ENCODE assay signal across 8 mouse cellular contexts in the genomic region with DNA sequence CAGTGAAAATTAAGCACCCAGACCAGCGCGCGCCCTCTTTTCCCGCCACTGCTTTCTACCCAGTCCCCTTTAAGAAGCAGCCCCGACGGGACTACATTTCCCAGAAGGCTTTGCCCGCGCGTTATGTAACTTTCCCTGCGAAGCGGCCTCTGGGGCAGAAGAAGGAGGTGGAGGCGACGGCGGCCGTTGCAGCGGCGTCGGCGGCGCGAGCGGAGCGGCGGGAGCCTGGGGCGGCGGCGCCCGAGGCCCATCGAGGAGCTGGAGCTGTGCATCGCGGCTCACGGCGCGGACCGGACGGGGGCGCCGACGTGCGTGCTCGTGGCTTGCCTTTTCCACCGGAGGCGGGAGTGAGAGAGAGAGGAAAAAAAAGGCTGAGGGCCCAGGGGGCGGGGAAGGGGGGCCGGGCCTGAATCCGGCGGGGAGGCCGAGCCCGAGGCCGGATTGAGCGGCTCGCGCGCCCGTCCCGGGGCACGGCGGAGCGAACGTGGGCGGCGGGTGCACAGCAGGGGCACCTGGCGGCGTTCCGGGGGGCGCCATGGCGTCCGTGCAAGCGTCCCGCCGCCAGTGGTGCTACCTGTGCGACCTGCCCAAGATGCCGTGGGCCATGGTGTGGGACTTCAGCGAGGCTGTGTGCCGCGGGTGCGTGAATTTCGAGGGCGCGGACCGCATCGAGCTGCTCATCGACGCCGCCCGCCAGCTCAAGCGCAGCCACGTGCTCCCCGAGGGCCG. TPM values are rescaled to one million over a fixed set of nuclear protein-coding genes. Genes with fewer than 3 reads are reported as not detected.
DNase-seq lines count a peak whose midpoint lies in the region; ATAC-seq lines count a peak whose summit lies in the region.

A gene (plus strand): TSS at position 143 of the 729 bp plus-strand sequence.

- no peaks in the 10 kb centered on the region for H3K9me3 ChIP-seq in heart, embryonic 10.5 days
- H3K9me3 ChIP-seq in kidney, embryonic 15.5 days (replicated peaks): no peaks in the 10 kb centered on the region

- ATAC-seq in erythroblast, adult 5-6 weeks (replicated peaks; ENCODE audit: low FRiP score, poor library complexity, severe bottlenecking): peak; percentile 77
- peak; percentile 53 for ATAC-seq in kidney, embryonic 15.5 days (replicated peaks; ENCODE audit: low FRiP score)
- peak; percentile 64 for ATAC-seq in monocyte, adult 5-6 weeks (replicated peaks; ENCODE audit: insufficient number of reproducible peaks, low FRiP score, low TSS enrichment, poor library complexity, severe bottlenecking)

- peak within 1 kb of the TSS; percentile 95 for H3K27ac ChIP-seq in heart, embryonic 10.5 days
- peak within 1 kb of the TSS; percentile 98 for H3K27ac ChIP-seq in kidney, embryonic 15.5 days

- peak within 1 kb of the TSS; percentile 90 for H3K4me2 ChIP-seq in kidney, embryonic 15.5 days

- peak within 1 kb of the TSS; percentile 92 for H3K4me3 ChIP-seq in heart, embryonic 10.5 days
- H3K4me3 ChIP-seq in kidney, embryonic 15.5 days (replicated peaks): peak within 1 kb of the TSS; percentile 88

- H3K36me3 ChIP-seq in heart, embryonic 10.5 days: peaks cover 26% of the 10 kb centered on the region
- H3K36me3 ChIP-seq in kidney, embryonic 15.5 days: peaks cover 26% of the 10 kb centered on the region

- peak; percentile 92 to 94 for DNase-seq in B cell, adult 2 months
- DNase-seq in brain, adult 2 months (ENCODE audit: low read depth, low spot score): peak; percentile 98
- DNase-seq in heart, embryonic 10.5 days (ENCODE audit: low spot score): peak; percentile 97
- peak; percentile 92 for DNase-seq in liver
- DNase-seq in spleen, postnatal 4 days (ENCODE audit: low spot score in 2 of 2): peak; percentile 91 to 93

- under 1% methylated on average over 89 of the region's 90 CpGs for WGBS in heart, embryonic 10.5 days
- WGBS in kidney, embryonic 15.5 days: under 1% methylated on average over 78 of the region's 90 CpGs

- no peaks in the 10 kb centered on the region for H3K27me3 ChIP-seq in heart, embryonic 10.5 days (ENCODE audit: insufficient read depth, poor library complexity, severe bottlenecking)
- H3K27me3 ChIP-seq in kidney, embryonic 15.5 days: no peaks in the 10 kb centered on the region

- peak within 1 kb of the TSS; percentile 94 for H3K9ac ChIP-seq in kidney, embryonic 15.5 days

- peaks cover 58% of the 10 kb centered on the region for H3K4me1 ChIP-seq in heart, embryonic 10.5 days
- peaks cover 75% of the 10 kb centered on the region for H3K4me1 ChIP-seq in kidney, embryonic 15.5 days

RNA-seq across cellular contexts. Expression of the gene that starts here (rescaled TPM):
- 5.6 and 7.3 TPM in 2 replicates for total RNA-seq in erythroblast, adult 5-6 weeks (2015; ENCODE audit: low replicate concordance)
- total RNA-seq in erythroblast, adult 5-6 weeks (2017; ENCODE audit: low replicate concordance): 0.77 and 3.9 TPM in 2 replicates
- 14.9 and 27.0 TPM in 2 replicates for polyA plus RNA-seq in heart, embryonic 10.5 days (2016; fragmentation: Nextera tagmentation; extraction: Ambion mirVana)
- 21.4 and 24.1 TPM in 2 replicates for polyA plus RNA-seq in kidney, embryonic 15.5 days (2015; fragmentation: Nextera tagmentation; extraction: Ambion mirVana)
- 7.1 to 10.5 TPM (median 7.8 TPM) in 3 replicates for total RNA-seq in monocyte, adult 5-6 weeks (2017)

Comparison
In these comparisons a context has a peak if more than half of its experiments do, and no peak if none do; other contexts are left out.
1. Peak in every context shown above with its lines: DNase-seq, ATAC-seq, H3K4me3 ChIP-seq and H3K27ac ChIP-seq.